Mouse (Mus musculus): ENCODE data around the gene Olfr648.
A peak's percentile ranks its signal among the peaks of the same experiment; 100 is the strongest.

The Olfr648 gene

GRCm38 (mm10) chr7:104183292-104183691 lies at the start of gene Olfr648:
Olfr648 (minus strand) TSS chr7:104183392.
- no peak for DNase-seq (ENCODE audit: low spot score)

GRCm38 (mm10) chr7:104231203-104231602 lies 48.0 kb upstream of the Olfr648 start:
- DNase-seq (ENCODE audit: low spot score): no peak

- no peak for DNase-seq (ENCODE audit: low spot score)
These were observed 35.7 kb upstream of the Olfr648 start, which contains the start of gene Trim6 for GRCm38 (mm10) chr7:104218701-104219569. Trim6 (plus strand) TSS chr7:104218793.

- DNase-seq (ENCODE audit: low spot score): no peak
These were observed 34.7 kb upstream of the Olfr648 start for GRCm38 (mm10) chr7:104217881-104218280.

- no peak for DNase-seq (ENCODE audit: low spot score)
These were observed 32.9 kb upstream of the Olfr648 start for GRCm38 (mm10) chr7:104216011-104216535.

GRCm38 (mm10) chr7:104206197-104206596 lies 23.0 kb upstream of the Olfr648 start:
- DNase-seq (ENCODE audit: low spot score): no peak

- peak; percentile 9 for DNase-seq (ENCODE audit: low spot score)
These were observed 16.6 kb upstream of the Olfr648 start for GRCm38 (mm10) chr7:104199822-104200221.

GRCm38 (mm10) chr7:104195885-104196284 lies 12.7 kb upstream of the Olfr648 start, which contains the start of gene Olfr649:
Olfr649 (minus strand) TSS chr7:104195985.
- no peak for DNase-seq (ENCODE audit: low spot score)

- no peak for DNase-seq (ENCODE audit: low spot score)
These were observed 8.1 kb upstream of the Olfr648 start for GRCm38 (mm10) chr7:104191275-104191674.

GRCm38 (mm10) chr7:104179074-104179473 lies 4.1 kb downstream of the Olfr648 start:
- no peak for DNase-seq (ENCODE audit: low spot score)

GRCm38 (mm10) chr7:104178422-104179054 lies 4.7 kb downstream of the Olfr648 start:
- no peak for DNase-seq (ENCODE audit: low spot score)

GRCm38 (mm10) chr7:104175085-104175484 lies 8.1 kb downstream of the Olfr648 start:
- no peak for DNase-seq (ENCODE audit: low spot score)

GRCm38 (mm10) chr7:104169634-104170204 lies 13.5 kb downstream of the Olfr648 start:
- DNase-seq (ENCODE audit: low spot score): no peak

- no peak for DNase-seq (ENCODE audit: low spot score)
These were observed 16.1 kb downstream of the Olfr648 start for GRCm38 (mm10) chr7:104167105-104167504.

- DNase-seq (ENCODE audit: low spot score): no peak
These were observed 32.7 kb downstream of the Olfr648 start, which contains the start of gene Ubqlnl for GRCm38 (mm10) chr7:104150456-104150855. Ubqlnl (minus strand) TSS chr7:104150556.

GRCm38 (mm10) chr7:104143179-104143578 lies 40.0 kb downstream of the Olfr648 start, which contains the start of gene Ubqln3:
Ubqln3 (minus strand) TSS chr7:104143279.
- no peak for DNase-seq (ENCODE audit: low spot score)

GRCm38 (mm10) chr7:104137305-104137704 lies 45.9 kb downstream of the Olfr648 start, which contains the start of gene Olfr643:
Olfr643 (minus strand) TSS chr7:104137405.
- no peak for DNase-seq (ENCODE audit: low spot score)

GRCm38 (mm10) chr7:104129726-104130125 lies 53.5 kb downstream of the Olfr648 start, which contains the start of gene Ubqln5:
Ubqln5 (minus strand) TSS chr7:104129826.
- no peak for DNase-seq (ENCODE audit: low spot score)
